Mouse (Mus musculus) heart, postnatal 36 days (tissue): Measurements from ENCODE around the gene Gm9495. TPM values are rescaled to one million over a fixed set of nuclear protein-coding genes. Genes with fewer than 3 reads are reported as not detected.
"Not testable (repeated sequence)": the region's sequence is repeated elsewhere in the genome, so short reads cannot be mapped to it uniquely, and the experiment has no call there.

Source experiments
- DNase-seq, 2 experiments: peaks; one replicate each; pipeline ENCODE4 v3.0.0; 2021 to 2022
- intact Hi-C: fragments of 180-260 bp; cut with DNase I; formaldehyde crosslinking; loops from one replicate; pipeline ENCODE4 v1.15.1; 2025
- total RNA-seq, 2 experiments: library from RNA; stranded (reverse); gene quantifications; 2 replicates each; pipeline ENCODE4 v1.2.3; 2021

Gene Gm9495
- under 1 TPM in 1 of 2 experiments, not detected in 1; 0.19 TPM for total RNA-seq

DNA sequence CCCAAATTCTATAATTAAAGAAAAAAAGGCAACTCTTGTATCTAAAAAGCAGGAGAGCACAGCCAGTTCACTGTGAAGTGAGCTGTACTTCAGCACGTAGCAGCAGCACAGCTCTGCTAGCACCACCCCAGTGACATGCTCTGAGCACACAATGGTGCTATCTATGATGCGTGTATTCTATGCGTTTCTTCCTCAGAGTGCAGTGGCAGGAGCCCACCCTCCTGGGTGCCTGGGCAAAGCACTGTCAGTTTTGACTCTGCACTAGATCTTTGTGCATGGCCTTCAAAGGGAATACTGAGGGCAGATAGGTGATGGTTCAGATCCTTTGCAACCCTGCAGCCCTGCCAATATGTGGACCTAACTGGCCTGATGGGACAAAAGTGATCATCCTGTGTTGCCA lies at the start of gene Gm9495:
TSS of gene Gm9495 (minus strand) at position 101 of the 400 bp plus-strand sequence.
- intact Hi-C loops, DNase-seq: not testable (repeated sequence)

- intact Hi-C loops, DNase-seq: not testable (repeated sequence)
Observed at GRCm38 (mm10) chr8:69474946-69475345, 21.6 kb upstream of the Gm9495 start.

DNA sequence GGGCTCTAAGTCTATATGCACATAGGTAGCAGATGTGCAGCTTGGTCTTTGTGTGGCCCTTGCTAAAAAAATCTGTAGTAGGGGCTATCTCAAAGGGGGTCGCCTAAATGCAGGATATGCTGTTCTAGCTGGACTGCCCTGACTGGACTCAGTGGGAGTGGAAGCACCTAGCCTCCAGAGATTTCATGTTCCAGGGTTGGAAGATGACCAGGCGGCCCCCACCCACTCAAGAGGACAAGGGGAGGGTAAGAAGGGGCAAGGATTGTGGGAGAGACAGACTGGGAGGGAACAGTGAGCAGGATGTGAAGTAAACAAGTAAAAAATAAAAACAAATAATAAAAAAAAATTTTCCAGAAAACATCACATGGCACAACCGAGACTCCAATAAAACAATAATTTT lies 33.3 kb downstream of the Gm9495 start:
- intact Hi-C loops = not testable (repeated sequence)

GRCm38 (mm10) chr8:69414326-69414725 lies 39.0 kb downstream of the Gm9495 start:
- no peak for DNase-seq
- intact Hi-C loops = loop anchor here (2.0 kb wide), 1 partner anchor 28 kb away; no protein-coding TSS in a partner anchor

More for the DNA sequence above, 33.3 kb downstream of the Gm9495 start:
- DNase-seq = not testable (repeated sequence)

DNA sequence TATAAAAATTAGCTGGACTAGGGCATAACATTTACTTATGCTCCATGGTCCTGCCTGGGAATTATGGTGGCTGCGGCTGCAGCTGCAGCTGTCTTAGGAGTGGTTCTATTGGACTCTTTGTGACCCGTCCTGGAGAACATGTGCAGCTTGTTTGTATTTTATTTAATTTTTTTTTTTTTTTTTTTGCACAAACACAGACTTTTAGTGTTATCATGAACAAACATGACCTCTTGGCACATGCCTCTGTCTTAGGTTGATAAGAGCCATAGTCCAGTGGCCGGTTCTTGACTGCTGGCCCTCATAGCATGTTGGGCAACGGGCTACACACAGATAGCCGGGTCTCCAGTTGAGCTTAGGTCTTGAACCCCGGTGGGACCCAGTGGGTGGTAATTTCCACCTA lies 48.6 kb downstream of the Gm9495 start:
- intact Hi-C loops = no loop called here
- no peak for DNase-seq

- intact Hi-C loops = loop anchor here (5.0 to 10.0 kb wide), 3 partner anchors 68 to 225 kb away; partner anchors contain the start of genes D130040H23Rik and Zfp868
- no peak for DNase-seq
Observed at GRCm38 (mm10) chr8:69399956-69400443, 53.4 kb downstream of the Gm9495 start.

- intact Hi-C loops = loop anchor here (5.0 to 10.0 kb wide), 3 partner anchors 67 to 225 kb away; partner anchors contain the start of genes D130040H23Rik and Zfp868
- DNase-seq = peak; percentile 66 to 68
Observed at GRCm38 (mm10) chr8:69399181-69399955, 54.0 kb downstream of the Gm9495 start.

DNA sequence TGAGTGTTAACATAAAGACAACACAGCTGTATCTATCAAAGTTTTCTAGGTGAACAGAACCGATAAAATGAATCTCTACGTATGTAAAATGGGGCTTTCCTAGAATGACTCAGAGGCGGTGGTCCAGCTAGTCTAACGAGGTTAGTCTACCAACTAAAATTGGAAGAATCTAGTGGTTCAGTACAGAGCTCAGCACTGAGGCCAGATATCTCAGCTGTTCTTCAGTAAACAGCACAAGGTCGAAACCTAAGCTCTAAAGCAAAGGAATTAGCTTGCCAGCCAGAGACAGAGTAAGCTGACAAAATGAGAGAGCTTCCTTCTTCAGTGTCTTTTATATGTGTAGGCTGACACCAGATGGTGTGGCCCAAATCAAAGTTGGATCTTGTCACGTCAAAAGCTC lies 57.2 kb downstream of the Gm9495 start:
- intact Hi-C loops = loop anchor here (5.0 to 10.0 kb wide), 3 partner anchors 64 to 229 kb away; partner anchors contain the start of genes D130040H23Rik and Zfp868
- DNase-seq = no peak

DNA sequence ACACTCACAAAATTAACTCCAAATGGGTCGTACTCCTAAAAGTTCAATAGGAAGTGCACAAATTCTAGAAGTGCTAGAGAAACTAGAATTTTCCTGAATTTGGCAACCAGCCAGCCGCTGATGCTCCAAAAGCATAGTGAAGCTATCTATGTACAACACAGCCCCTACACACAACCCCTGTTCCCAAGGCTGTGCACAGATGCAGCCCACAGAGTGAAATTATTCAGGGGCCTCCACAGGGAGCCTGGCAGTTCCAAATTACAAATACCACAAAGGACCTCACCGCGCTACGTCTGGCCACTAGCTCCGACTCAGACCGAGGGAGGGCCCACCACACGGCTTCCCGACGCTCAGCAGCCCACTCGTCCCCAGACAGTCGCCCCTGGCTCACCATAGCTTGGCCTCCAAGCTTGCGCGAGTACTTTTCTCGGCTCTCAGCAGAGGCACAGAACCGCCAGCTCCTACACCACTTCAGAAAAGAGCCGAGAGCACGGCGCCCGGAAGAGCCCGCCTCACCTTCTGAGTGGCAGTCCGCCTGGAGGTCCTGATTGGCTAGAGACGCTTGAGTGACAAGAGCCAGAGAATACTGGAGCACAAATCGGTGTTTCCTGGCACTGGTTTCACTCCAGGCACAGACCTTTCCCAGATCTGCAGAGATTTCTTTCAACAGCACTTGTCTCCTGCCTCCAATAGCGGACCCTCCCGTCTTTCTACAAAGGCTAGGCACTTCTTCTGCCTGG lies 58.1 kb downstream of the Gm9495 start:
- peak; percentile 87 to 89 for DNase-seq
- intact Hi-C loops = loop anchor here (5.0 to 10.0 kb wide), 3 partner anchors 63 to 230 kb away; partner anchors contain the start of genes D130040H23Rik and Zfp868

GRCm38 (mm10) chr8:69384361-69384760 lies 69.0 kb downstream of the Gm9495 start:
- intact Hi-C loops = no loop called here
- DNase-seq = no peak

Other genes starting within 250 kb of the Gm9495 start
- 1 to 10 TPM; 9.3 to 9.9 TPM for gene Zfp930, start 244.5 kb downstream of the Gm9495 start, total RNA-seq
- 1 to 10 TPM; 1.1 to 1.6 TPM for gene D130040H23Rik, start 182.5 kb downstream of the Gm9495 start, total RNA-seq
- not detected for gene Gm7697, start 69.4 kb upstream of the Gm9495 start, total RNA-seq
- gene Zfp868, start 172.0 kb upstream of the Gm9495 start, total RNA-seq = 1 to 10 TPM; 7.7 to 9.1 TPM
- gene Zfp964, start 200.9 kb upstream of the Gm9495 start, total RNA-seq = 1 to 10 TPM; 1.0 to 1.9 TPM